Mouse (Mus musculus): ENCODE measurements around the gene Parn.

GRCm38 (mm10) chr16:13492996-13493395 lies 175.0 kb downstream of the Parn start:
- TF ChIP-seq TAL1 (IDR thresholded peaks at IDR 0.05; ENCODE audit: low read length) (no peak), GATA1 (IDR thresholded peaks at IDR 0.05; ENCODE audit: low read length) (no peak)
